Mouse (Mus musculus) kidney, embryonic 16.5 days (tissue): ENCODE measurements at regions not wholly inside any gene's neighbourhood (a gene's known extent, or its start where the extent isn't known, plus 50 kb on each side); places are given as distances from the start of the nearest gene placed in this dataset.

Source experiments
- ATAC-seq: fragments of 200-750 bp; cut with Nextera tagmentation; 2 replicates; pipeline ENCODE4 v1.8.0; 2017; ENCODE audit warnings: moderate TSS enrichment; ENCODE audit not compliant: low FRiP score, low TSS enrichment
- H3K27ac ChIP-seq: fragments of 300-500 bp; sonication (generic); 2 replicates; pipeline ENCODE4 v1.5.1; 2014; ENCODE audit warnings: low read length
- H3K27me3 ChIP-seq: fragments of 300-500 bp; sonication (generic); 2 replicates; pipeline ENCODE4 v1.6.1; 2014; ENCODE audit warnings: low read length, control low read depth, mixed read lengths; ENCODE audit not compliant: insufficient read depth
- H3K36me3 ChIP-seq: fragments of 300-500 bp; sonication (generic); 2 replicates; pipeline ENCODE4 v1.6.1; 2014; ENCODE audit warnings: low read length, control low read depth, mixed read lengths; ENCODE audit not compliant: insufficient read depth
- H3K4me1 ChIP-seq: fragments of 300-500 bp; sonication (generic); 2 replicates; pipeline ENCODE4 v1.6.1; 2014; ENCODE audit warnings: low read length, control low read depth, mixed read lengths; ENCODE audit not compliant: insufficient read depth
- H3K4me2 ChIP-seq: fragments of 300-500 bp; sonication (generic); replicated peaks from 2 replicates; pipeline ENCODE4 v1.6.1; 2014; ENCODE audit warnings: low read depth, low read length
- H3K4me3 ChIP-seq: fragments of 300-500 bp; sonication (generic); 2 replicates; pipeline ENCODE4 v1.5.1; 2014; ENCODE audit warnings: mild to moderate bottlenecking, low read length
- H3K9ac ChIP-seq: fragments of 300-500 bp; sonication (generic); replicated peaks from 2 replicates; pipeline ENCODE4 v1.6.1; 2014; ENCODE audit warnings: low read length
- H3K9me3 ChIP-seq: fragments of 300-500 bp; sonication (generic); 2 replicates; pipeline ENCODE4 v1.6.1; 2016; ENCODE audit warnings: low read length, control low read depth
- WGBS: fragments of 180-500 bp; shearing (Covaris S2); extraction: QIAGEN DNeasy Blood & Tissue Kit; methylation state at CpG from one replicate; pipeline ENCODE4 v1.1.7; 2014; 5-methylcytosine and 5-hydroxymethylcytosine counted together

- ATAC-seq = no peak
- no peaks in the 10 kb centered on the region for H3K4me1 ChIP-seq
- WGBS = 54% methylated on average over 2 of the region's 2 CpGs
Observed at GRCm38 (mm10) chr4:21267302-21267701, 418.5 kb downstream of the Prdm13 start.

DNA sequence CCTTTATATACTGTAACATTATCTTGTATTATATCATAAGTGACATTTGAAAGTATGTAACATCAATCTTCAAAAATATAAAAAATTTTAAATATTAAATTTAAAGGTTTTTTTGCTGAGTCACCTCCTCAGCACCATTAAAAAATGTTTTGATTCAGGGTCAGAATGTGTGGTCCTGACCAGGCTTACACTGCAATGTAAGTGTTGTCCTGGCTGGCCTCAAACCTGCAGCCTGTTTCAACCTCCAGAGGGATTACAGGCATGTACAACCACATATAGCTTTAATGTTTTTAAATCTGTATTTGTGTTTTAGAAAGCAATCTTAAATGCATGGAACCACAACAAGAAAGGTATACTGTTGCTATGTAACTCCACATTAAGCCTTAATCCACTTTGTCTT, 418.9 kb downstream of the Prdm13 start:
- ATAC-seq = no peak
- Histone ChIP-seq H3K9me3 (no peaks in the 10 kb centered on the region), H3K27me3 (no peaks in the 10 kb centered on the region), H3K4me3 (no peak overlapping the region), H3K36me3 (no peaks in the 10 kb centered on the region), H3K4me1 (no peaks in the 10 kb centered on the region), H3K27ac (no peak overlapping the region), H3K9ac (no peak overlapping the region), H3K4me2 (no peak overlapping the region)

More at GRCm38 (mm10) chr4:21267302-21267701, 418.5 kb downstream of the Prdm13 start:
- H3K9ac ChIP-seq = no peak overlapping the region
- H3K4me2 ChIP-seq = no peak overlapping the region
- H3K4me3 ChIP-seq = no peak overlapping the region
- no peaks in the 10 kb centered on the region for H3K27me3 ChIP-seq
- H3K9me3 ChIP-seq = no peaks in the 10 kb centered on the region
- no peak overlapping the region for H3K27ac ChIP-seq
- no peaks in the 10 kb centered on the region for H3K36me3 ChIP-seq

DNA sequence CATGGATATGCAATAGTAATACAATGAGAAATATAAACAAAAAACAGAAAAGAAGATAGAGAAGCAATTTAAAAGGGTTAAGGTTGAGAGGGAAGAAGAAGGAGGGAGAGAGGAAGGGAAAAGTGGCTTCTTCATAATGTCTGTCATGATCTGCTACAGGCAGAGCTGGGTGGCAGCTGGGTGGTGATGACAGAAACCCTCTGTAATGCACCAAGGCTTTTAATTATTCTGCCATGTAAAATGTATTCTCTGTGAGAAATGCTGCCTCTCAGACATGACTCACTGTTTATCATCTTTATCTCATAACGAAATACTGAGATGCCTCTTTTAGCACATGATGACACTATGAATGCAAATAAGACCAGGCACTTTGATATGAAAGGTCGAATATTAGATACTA, 435.4 kb downstream of the Prdm13 start:
- H3K27ac ChIP-seq = no peak overlapping the region
- no peak overlapping the region for H3K4me2 ChIP-seq
- no peak overlapping the region for H3K4me3 ChIP-seq
- no peak overlapping the region for H3K9ac ChIP-seq
- no peaks in the 10 kb centered on the region for H3K4me1 ChIP-seq
- 69% methylated on average over 2 of the region's 2 CpGs for WGBS
- no peaks in the 10 kb centered on the region for H3K9me3 ChIP-seq
- H3K27me3 ChIP-seq = no peaks in the 10 kb centered on the region
- no peak for ATAC-seq
- H3K36me3 ChIP-seq = no peaks in the 10 kb centered on the region

DNA sequence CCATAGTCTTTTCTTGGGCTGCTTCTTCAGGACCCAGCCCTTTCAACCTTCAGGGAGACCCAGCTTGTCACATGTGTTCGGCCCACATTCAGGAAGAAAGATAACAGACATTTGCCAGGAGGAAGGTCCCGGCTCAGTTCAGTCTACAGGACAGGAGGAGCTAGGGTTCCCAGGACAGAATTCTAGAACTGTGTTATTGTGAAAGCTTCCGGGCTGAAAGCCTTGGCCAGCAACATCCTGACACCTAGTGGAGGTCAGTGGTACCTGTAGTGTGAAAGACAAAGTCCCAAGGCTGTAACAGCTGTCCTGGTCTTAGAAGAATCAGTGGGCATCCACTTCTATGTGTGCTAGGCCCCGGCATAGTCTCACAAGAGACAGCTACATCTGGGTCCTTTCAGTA, 463.1 kb downstream of the Prdm13 start:
- no peak overlapping the region for H3K4me3 ChIP-seq
- 27% methylated on average over 4 of the region's 4 CpGs for WGBS
- H3K27ac ChIP-seq = no peak overlapping the region

DNA sequence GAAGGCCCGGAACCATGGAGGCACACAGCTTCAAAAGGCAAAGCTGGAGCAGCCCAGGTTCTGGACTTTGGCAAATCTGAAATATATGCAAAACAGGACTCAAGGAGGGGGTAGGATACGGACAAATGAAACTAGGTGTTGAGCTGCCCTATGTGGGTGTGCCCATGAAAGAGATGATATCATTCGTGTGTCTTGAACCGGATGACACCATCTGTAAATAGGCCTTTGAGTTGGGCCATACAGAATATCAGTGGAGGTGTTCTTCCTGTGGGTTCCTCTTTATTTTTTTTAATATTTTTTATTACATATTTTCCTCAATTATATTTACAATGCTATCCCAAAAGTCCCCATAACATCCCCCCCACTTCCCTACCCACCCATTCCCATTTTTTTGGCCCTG, 478.1 kb downstream of the Prdm13 start:
- no peaks in the 10 kb centered on the region for H3K36me3 ChIP-seq
- H3K27me3 ChIP-seq = no peaks in the 10 kb centered on the region
- WGBS = 96% methylated on average over 4 of the region's 4 CpGs
- no peaks in the 10 kb centered on the region for H3K4me1 ChIP-seq
- ATAC-seq = no peak
- no peak overlapping the region for H3K9ac ChIP-seq
- no peak overlapping the region for H3K4me3 ChIP-seq
- no peak overlapping the region for H3K4me2 ChIP-seq
- H3K27ac ChIP-seq = no peak overlapping the region
- no peaks in the 10 kb centered on the region for H3K9me3 ChIP-seq

More for the DNA sequence above, 463.1 kb downstream of the Prdm13 start:
- Histone ChIP-seq H3K4me2 (no peak overlapping the region), H3K9me3 (no peaks in the 10 kb centered on the region), H3K9ac (peak overlapping the region; percentile 15; the same call in 1 of the 2 replicates), H3K36me3 (no peaks in the 10 kb centered on the region), H3K27me3 (no peaks in the 10 kb centered on the region), H3K4me1 (no peaks in the 10 kb centered on the region)
- ATAC-seq = peak; percentile 93; the same call in 1 of the 2 replicates

- Histone ChIP-seq H3K36me3 (no peaks in the 10 kb centered on the region), H3K9ac (no peak overlapping the region), H3K9me3 (no peaks in the 10 kb centered on the region), H3K27ac (no peak overlapping the region), H3K27me3 (no peaks in the 10 kb centered on the region), H3K4me1 (no peaks in the 10 kb centered on the region), H3K4me3 (no peak overlapping the region), H3K4me2 (no peak overlapping the region)
- 89% methylated on average over 1 of the region's 1 CpGs for WGBS
- ATAC-seq = no peak
Observed at GRCm38 (mm10) chr4:21195620-21196019, 490.1 kb downstream of the Prdm13 start.

DNA sequence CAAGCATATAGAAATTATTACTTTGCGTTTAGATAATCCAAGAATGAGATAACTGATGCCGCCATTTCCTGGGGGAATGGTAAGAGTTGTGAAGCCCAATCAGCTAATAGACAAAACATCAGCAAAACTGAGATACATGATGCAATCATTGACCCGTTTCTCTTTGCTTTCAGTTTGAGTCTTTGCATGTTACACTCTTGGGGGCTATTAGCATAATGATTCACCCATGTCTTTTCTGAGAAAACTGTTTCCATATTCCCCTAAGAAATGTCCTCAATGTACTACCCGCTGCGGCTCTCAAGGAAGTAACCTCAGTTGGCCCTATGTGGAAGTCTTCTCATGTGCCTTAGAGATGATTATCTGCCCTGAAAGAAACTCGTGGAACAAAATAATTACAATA, 512.0 kb downstream of the Prdm13 start:
- Histone ChIP-seq H3K4me2 (no peak overlapping the region), H3K4me1 (no peaks in the 10 kb centered on the region)
- WGBS = 73% methylated on average over 6 of the region's 6 CpGs

GRCm38 (mm10) chr4:21173019-21173418, 512.7 kb downstream of the Prdm13 start:
- WGBS = 90% methylated on average over 1 of the region's 1 CpGs
- Histone ChIP-seq H3K27me3 (no peaks in the 10 kb centered on the region), H3K9ac (no peak overlapping the region), H3K4me3 (no peak overlapping the region), H3K27ac (no peak overlapping the region), H3K36me3 (no peaks in the 10 kb centered on the region), H3K4me1 (no peaks in the 10 kb centered on the region), H3K9me3 (no peaks in the 10 kb centered on the region), H3K4me2 (no peak overlapping the region)
- ATAC-seq = no peak

More for the DNA sequence above, 512.0 kb downstream of the Prdm13 start:
- Histone ChIP-seq H3K27ac (no peak overlapping the region), H3K36me3 (no peaks in the 10 kb centered on the region), H3K9me3 (no peaks in the 10 kb centered on the region), H3K9ac (no peak overlapping the region), H3K4me3 (no peak overlapping the region), H3K27me3 (no peaks in the 10 kb centered on the region)
- no peak for ATAC-seq

- Histone ChIP-seq H3K9ac (no peak overlapping the region), H3K27me3 (no peaks in the 10 kb centered on the region), H3K4me2 (no peak overlapping the region), H3K27ac (no peak overlapping the region), H3K4me3 (no peak overlapping the region), H3K9me3 (no peaks in the 10 kb centered on the region), H3K36me3 (no peaks in the 10 kb centered on the region), H3K4me1 (no peaks in the 10 kb centered on the region)
- WGBS = 72% methylated on average over 3 of the region's 3 CpGs
- no peak for ATAC-seq
Observed at GRCm38 (mm10) chr4:21170734-21171133, 515.0 kb downstream of the Prdm13 start.

DNA sequence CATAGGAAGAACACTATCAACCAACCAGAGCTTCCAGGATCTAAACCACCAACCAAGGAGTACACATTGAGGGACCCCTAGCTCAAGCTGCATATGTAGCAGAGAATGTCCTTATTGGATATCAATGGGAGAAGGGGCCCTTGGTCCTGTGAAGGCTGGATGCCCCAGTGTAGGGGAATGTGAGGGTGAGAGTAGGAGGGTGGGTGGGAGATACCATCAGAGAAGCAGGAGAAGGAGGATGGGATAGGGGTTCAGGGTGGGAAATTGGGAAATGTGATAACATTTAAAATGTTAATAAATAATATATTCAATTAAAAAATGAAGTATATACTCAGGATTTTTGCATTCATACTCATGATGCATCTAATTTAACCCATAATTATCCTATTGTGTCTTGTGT, 523.6 kb downstream of the Prdm13 start:
- Histone ChIP-seq H3K9ac (no peak overlapping the region), H3K9me3 (no peaks in the 10 kb centered on the region), H3K27ac (no peak overlapping the region), H3K36me3 (no peaks in the 10 kb centered on the region), H3K27me3 (no peaks in the 10 kb centered on the region), H3K4me2 (no peak overlapping the region), H3K4me3 (no peak overlapping the region), H3K4me1 (no peaks in the 10 kb centered on the region)
- ATAC-seq = no peak

GRCm38 (mm10) chr4:21125892-21126291, 559.9 kb downstream of the Prdm13 start:
- WGBS = 86% methylated on average over 1 of the region's 1 CpGs
- no peak overlapping the region for H3K27ac ChIP-seq
- no peaks in the 10 kb centered on the region for H3K9me3 ChIP-seq
- H3K27me3 ChIP-seq = no peaks in the 10 kb centered on the region
- no peak for ATAC-seq
- H3K4me1 ChIP-seq = no peaks in the 10 kb centered on the region
- H3K9ac ChIP-seq = no peak overlapping the region
- H3K4me3 ChIP-seq = no peak overlapping the region
- no peaks in the 10 kb centered on the region for H3K36me3 ChIP-seq
- H3K4me2 ChIP-seq = no peak overlapping the region
